Mouse (Mus musculus) megakaryocyte-erythroid progenitor cell, adult 5-6 weeks (primary cell): Measurements from ENCODE around the gene Gm20605. TPM values are rescaled to one million over a fixed set of nuclear protein-coding genes. Genes with fewer than 3 reads are reported as not detected.

ENCODE experiments used
- ATAC-seq: replicated peaks from 2 replicates; pipeline ENCODE4 v1.8.0; 2016; ENCODE audit warnings: mild to moderate bottlenecking, inconsistent platforms; ENCODE audit not compliant: severe bottlenecking, poor library complexity, low FRiP score, low TSS enrichment
- total RNA-seq, 2 experiments: library from RNA; stranded (forward) in 1 of 2; stranded (reverse) in 1 of 2; fragments of 200-1000, 215-1000 nt in 1 of 2; fragments of >200 nt in 1 of 2; fragmentation: Nextera tagmentation in 1 of 2; gene quantifications; 2 replicates each; pipeline ENCODE4 v1.2.3; 2014 to 2017

Gm20605 gene
- total RNA-seq (2014; fragmentation: Nextera tagmentation): 19.5 and 22.4 TPM in 2 replicates
- total RNA-seq (2017): 2.8 and 3.1 TPM in 2 replicates

GRCm38 (mm10) chr5:137628498-137629305 lies at the start of gene Gm20605, which contains the start of the genes Fbxo24 and Lrch4:
Gm20605 (plus strand) TSS chr5:137629175.
Fbxo24 (minus strand) TSS chr5:137629002.
Lrch4 (plus strand) TSS chr5:137629121.
- ATAC-seq: peak; percentile 89

- no peak for ATAC-seq
Observed at GRCm38 (mm10) chr5:137580246-137580645, 48.7 kb upstream of the Gm20605 start.

- no peak for ATAC-seq
Observed at GRCm38 (mm10) chr5:137582702-137583101, 46.3 kb upstream of the Gm20605 start.

GRCm38 (mm10) chr5:137583670-137584169 lies 45.3 kb upstream of the Gm20605 start:
- no peak for ATAC-seq

- ATAC-seq: peak; percentile 52; the same call in 1 of the 2 replicates
Observed at GRCm38 (mm10) chr5:137584976-137585375, 44.0 kb upstream of the Gm20605 start.

- no peak for ATAC-seq
Observed at GRCm38 (mm10) chr5:137590507-137590906, 38.5 kb upstream of the Gm20605 start.

- no peak for ATAC-seq
Observed at GRCm38 (mm10) chr5:137595921-137596320, 33.1 kb upstream of the Gm20605 start.

GRCm38 (mm10) chr5:137596601-137597261 lies 32.2 kb upstream of the Gm20605 start:
- ATAC-seq: no peak; the same call in 1 of the 2 replicates

GRCm38 (mm10) chr5:137597625-137598024 lies 31.4 kb upstream of the Gm20605 start:
- no peak for ATAC-seq

- no peak for ATAC-seq
Observed at GRCm38 (mm10) chr5:137598100-137598826, 30.7 kb upstream of the Gm20605 start.

GRCm38 (mm10) chr5:137599600-137599999 lies 29.4 kb upstream of the Gm20605 start:
- ATAC-seq: no peak

- ATAC-seq: no peak
Observed at GRCm38 (mm10) chr5:137600281-137600618, 28.7 kb upstream of the Gm20605 start.

GRCm38 (mm10) chr5:137600619-137601364 lies 28.2 kb upstream of the Gm20605 start, which contains the start of gene Mospd3:
Mospd3 (minus strand) TSS chr5:137601058.
- peak; percentile 83 for ATAC-seq

- no peak for ATAC-seq
Observed at GRCm38 (mm10) chr5:137601365-137601729, 27.6 kb upstream of the Gm20605 start.

GRCm38 (mm10) chr5:137607860-137608653 lies 20.9 kb upstream of the Gm20605 start:
- ATAC-seq: no peak

- no peak for ATAC-seq
Observed at GRCm38 (mm10) chr5:137608654-137609190, 20.3 kb upstream of the Gm20605 start.

GRCm38 (mm10) chr5:137609292-137609691 lies 19.7 kb upstream of the Gm20605 start:
- no peak for ATAC-seq

GRCm38 (mm10) chr5:137610056-137610455 lies 18.9 kb upstream of the Gm20605 start:
- ATAC-seq: no peak
